Mouse (Mus musculus) hindbrain, embryonic 13.5 days (tissue): ENCODE data around the gene Ptprj. TPM values are rescaled to one million over a fixed set of nuclear protein-coding genes. Genes with fewer than 3 reads are reported as not detected.
"Not testable (repeated sequence)": the region's sequence is repeated elsewhere in the genome, so short reads cannot be mapped to it uniquely, and the experiment has no call there.

Experiments
- ATAC-seq: fragments of 200-750 bp; cut with Nextera tagmentation; 2 replicates; pipeline ENCODE4 v1.8.0; 2017; ENCODE audit warnings: moderate TSS enrichment; ENCODE audit not compliant: low FRiP score
- H3K27ac ChIP-seq: fragments of 300-500 bp; sonication (generic); 2 replicates; pipeline ENCODE4 v1.5.1; 2015; ENCODE audit warnings: inconsistent platforms, mild to moderate bottlenecking, moderate library complexity
- H3K27me3 ChIP-seq: fragments of 300-500 bp; sonication (generic); 2 replicates; pipeline ENCODE4 v1.6.1; 2015; ENCODE audit warnings: mild to moderate bottlenecking, inconsistent platforms
- H3K36me3 ChIP-seq: fragments of 300-500 bp; sonication (generic); 2 replicates; pipeline ENCODE4 v1.6.1; 2015; ENCODE audit warnings: mild to moderate bottlenecking, inconsistent platforms
- H3K4me1 ChIP-seq: fragments of 300-500 bp; sonication (generic); replicated peaks from 2 replicates; pipeline ENCODE4 v1.6.1; 2015; ENCODE audit warnings: inconsistent platforms
- H3K4me2 ChIP-seq: fragments of 300-500 bp; sonication (generic); 2 replicates; pipeline ENCODE4 v1.6.1; 2015; ENCODE audit warnings: inconsistent platforms, mild to moderate bottlenecking, moderate library complexity
- H3K4me3 ChIP-seq: fragments of 300-500 bp; sonication (generic); 2 replicates; pipeline ENCODE4 v1.5.1; 2015; ENCODE audit warnings: mild to moderate bottlenecking, inconsistent platforms
- H3K9ac ChIP-seq: fragments of 300-500 bp; sonication (generic); 2 replicates; pipeline ENCODE4 v1.6.1; 2015; ENCODE audit warnings: mild to moderate bottlenecking, inconsistent platforms
- H3K9me3 ChIP-seq: fragments of 300-500 bp; sonication (generic); 2 replicates; pipeline ENCODE4 v1.6.1; 2016; ENCODE audit warnings: inconsistent platforms
- WGBS: fragments of 180-500 bp; shearing (Covaris S2); methylation state at CpG from one replicate; pipeline ENCODE4 v1.1.7; 2015; 5-methylcytosine and 5-hydroxymethylcytosine counted together
- polyA plus RNA-seq: library from polyadenylated mRNA; unstranded; fragments of >200 nt; fragmentation: Nextera tagmentation; extraction: Ambion mirVana; gene quantifications from 2 replicates; pipeline ENCODE4 v1.2.1, GENCODE M21; 2015

Ptprj gene
- polyA plus RNA-seq, 1 experiment from 2014 or later: 3.8 TPM

GRCm38 (mm10) chr2:90575116-90575515, 5.3 kb downstream of the Ptprj start:
- ATAC-seq: no peak
- Histone ChIP-seq H3K9me3 (no peaks in the 10 kb centered on the region), H3K4me3 (no peak overlapping the region), H3K36me3 (no peaks in the 10 kb centered on the region), H3K4me2 (no peak overlapping the region), H3K27me3 (no peaks in the 10 kb centered on the region), H3K4me1 (peaks cover 25% of the 10 kb centered on the region), H3K9ac (no peak overlapping the region), H3K27ac (no peak overlapping the region)
- 88% methylated on average over 3 of the region's 3 CpGs for WGBS

- Histone ChIP-seq H3K4me2 (no peak overlapping the region), H3K9me3 (no peaks in the 10 kb centered on the region), H3K36me3 (no peaks in the 10 kb centered on the region), H3K4me3 (no peak overlapping the region), H3K9ac (no peak overlapping the region), H3K27ac (no peak overlapping the region), H3K27me3 (no peaks in the 10 kb centered on the region), H3K4me1 (peaks cover 24% of the 10 kb centered on the region)
- 83% methylated on average over 8 of the region's 8 CpGs for WGBS
- no peak for ATAC-seq
Measured at GRCm38 (mm10) chr2:90574536-90574935, 5.9 kb downstream of the Ptprj start.

- no peaks in the 10 kb centered on the region for H3K36me3 ChIP-seq
- no peak for ATAC-seq
- 69% methylated on average over 17 of the region's 17 CpGs for WGBS
- H3K4me2 ChIP-seq: 0 out of 2 replicates have a peak overlapping the region, but pooled peaks have one; percentile 8
- no peak overlapping the region for H3K9ac ChIP-seq
- peaks cover 17% of the 10 kb centered on the region for H3K4me1 ChIP-seq
- no peak overlapping the region for H3K4me3 ChIP-seq
- no peak overlapping the region for H3K27ac ChIP-seq
- no peaks in the 10 kb centered on the region for H3K27me3 ChIP-seq
- H3K9me3 ChIP-seq: no peaks in the 10 kb centered on the region
Measured at GRCm38 (mm10) chr2:90573640-90574526, 6.6 kb downstream of the Ptprj start.

- 72% methylated on average over 5 of the region's 5 CpGs for whole genome bisulfite sequencing
- Histone ChIP-seq H3K27ac (no peak overlapping the region), H3K4me3 (no peak overlapping the region), H3K36me3 (no peaks in the 10 kb centered on the region), H3K4me1 (peaks cover 11% of the 10 kb centered on the region), H3K9me3 (no peaks in the 10 kb centered on the region), H3K27me3 (no peaks in the 10 kb centered on the region), H3K9ac (no peak overlapping the region), H3K4me2 (no peak overlapping the region)
- no peak for ATAC-seq
Measured at GRCm38 (mm10) chr2:90572126-90572525, 8.3 kb downstream of the Ptprj start.

GRCm38 (mm10) chr2:90571399-90571798, 9.0 kb downstream of the Ptprj start:
- 91% methylated on average over 6 of the region's 6 CpGs for WGBS
- not testable (repeated sequence) for H3K4me2 ChIP-seq, H3K4me3 ChIP-seq, H3K9ac ChIP-seq, H3K36me3 ChIP-seq, H3K27ac ChIP-seq, H3K9me3 ChIP-seq, H3K27me3 ChIP-seq, ATAC-seq
- H3K4me1 ChIP-seq: peaks cover 17% of the 10 kb centered on the region

GRCm38 (mm10) chr2:90570871-90571270, 9.6 kb downstream of the Ptprj start:
- Histone ChIP-seq H3K27ac (no peak overlapping the region), H3K4me1 (peaks cover 19% of the 10 kb centered on the region), H3K4me2 (no peak overlapping the region), H3K9ac (no peak overlapping the region), H3K9me3 (no peaks in the 10 kb centered on the region), H3K4me3 (no peak overlapping the region), H3K27me3 (no peaks in the 10 kb centered on the region), H3K36me3 (no peaks in the 10 kb centered on the region)
- no peak for ATAC-seq
- 97% methylated on average over 2 of the region's 2 CpGs for WGBS

GRCm38 (mm10) chr2:90570216-90570615, 10.2 kb downstream of the Ptprj start:
- H3K4me1 ChIP-seq: peaks cover 20% of the 10 kb centered on the region
- H3K4me3 ChIP-seq: no peak overlapping the region
- H3K27ac ChIP-seq: no peak overlapping the region
- H3K4me2 ChIP-seq: no peak overlapping the region
- H3K9ac ChIP-seq: no peak overlapping the region
- H3K9me3 ChIP-seq: no peaks in the 10 kb centered on the region
- whole genome bisulfite sequencing: 88% methylated on average over 10 of the region's 10 CpGs
- ATAC-seq: no peak
- no peaks in the 10 kb centered on the region for H3K27me3 ChIP-seq
- no peaks in the 10 kb centered on the region for H3K36me3 ChIP-seq

- H3K36me3 ChIP-seq: no peaks in the 10 kb centered on the region
- no peak overlapping the region for H3K4me3 ChIP-seq
- no peak overlapping the region for H3K4me2 ChIP-seq
- ATAC-seq: no peak
- H3K9ac ChIP-seq: no peak overlapping the region
- no peaks in the 10 kb centered on the region for H3K9me3 ChIP-seq
- H3K27me3 ChIP-seq: no peaks in the 10 kb centered on the region
- no peak overlapping the region for H3K27ac ChIP-seq
- 88% methylated on average over 7 of the region's 7 CpGs for WGBS
- H3K4me1 ChIP-seq: peaks cover 16% of the 10 kb centered on the region
Measured at GRCm38 (mm10) chr2:90568961-90569481, 11.4 kb downstream of the Ptprj start.

- no peak overlapping the region for H3K9ac ChIP-seq
- H3K4me2 ChIP-seq: no peak overlapping the region
- 90% methylated on average over 7 of the region's 7 CpGs for WGBS
- H3K9me3 ChIP-seq: no peaks in the 10 kb centered on the region
- H3K27ac ChIP-seq: no peak overlapping the region
- no peak overlapping the region for H3K4me3 ChIP-seq
- H3K4me1 ChIP-seq: peaks cover 13% of the 10 kb centered on the region
- no peaks in the 10 kb centered on the region for H3K27me3 ChIP-seq
- no peak for ATAC-seq
- H3K36me3 ChIP-seq: no peaks in the 10 kb centered on the region
Measured at GRCm38 (mm10) chr2:90568091-90568490, 12.4 kb downstream of the Ptprj start.

GRCm38 (mm10) chr2:90566773-90567528, 13.5 kb downstream of the Ptprj start:
- WGBS: 74% methylated on average over 8 of the region's 8 CpGs
- ATAC-seq: no peak
- Histone ChIP-seq H3K4me3 (no peak overlapping the region), H3K4me2 (no peak overlapping the region), H3K27ac (no peak overlapping the region), H3K27me3 (no peaks in the 10 kb centered on the region), H3K4me1 (peaks cover 20% of the 10 kb centered on the region), H3K9ac (no peak overlapping the region), H3K36me3 (no peaks in the 10 kb centered on the region), H3K9me3 (no peaks in the 10 kb centered on the region)

GRCm38 (mm10) chr2:90566046-90566445, 14.4 kb downstream of the Ptprj start:
- H3K9me3 ChIP-seq: no peaks in the 10 kb centered on the region
- 74% methylated on average over 7 of the region's 7 CpGs for whole genome bisulfite sequencing

GRCm38 (mm10) chr2:90565192-90565929, 15.1 kb downstream of the Ptprj start:
- no peaks in the 10 kb centered on the region for H3K27me3 ChIP-seq
- peaks cover 26% of the 10 kb centered on the region for H3K4me1 ChIP-seq
- H3K4me3 ChIP-seq: no peak overlapping the region
- no peak for ATAC-seq
- H3K9me3 ChIP-seq: no peaks in the 10 kb centered on the region
- 92% methylated on average over 7 of the region's 7 CpGs for WGBS
- no peak overlapping the region for H3K27ac ChIP-seq
- no peak overlapping the region for H3K9ac ChIP-seq
- no peak overlapping the region for H3K4me2 ChIP-seq
- no peaks in the 10 kb centered on the region for H3K36me3 ChIP-seq

More at GRCm38 (mm10) chr2:90566046-90566445, 14.4 kb downstream of the Ptprj start:
- Histone ChIP-seq H3K36me3 (no peaks in the 10 kb centered on the region), H3K9ac (no peak overlapping the region), H3K4me3 (no peak overlapping the region), H3K27ac (no peak overlapping the region), H3K4me1 (peaks cover 22% of the 10 kb centered on the region), H3K27me3 (no peaks in the 10 kb centered on the region), H3K4me2 (no peak overlapping the region)
- ATAC-seq: no peak
